ENCODE assay signal across 8 mouse cellular contexts in the genomic region with DNA sequence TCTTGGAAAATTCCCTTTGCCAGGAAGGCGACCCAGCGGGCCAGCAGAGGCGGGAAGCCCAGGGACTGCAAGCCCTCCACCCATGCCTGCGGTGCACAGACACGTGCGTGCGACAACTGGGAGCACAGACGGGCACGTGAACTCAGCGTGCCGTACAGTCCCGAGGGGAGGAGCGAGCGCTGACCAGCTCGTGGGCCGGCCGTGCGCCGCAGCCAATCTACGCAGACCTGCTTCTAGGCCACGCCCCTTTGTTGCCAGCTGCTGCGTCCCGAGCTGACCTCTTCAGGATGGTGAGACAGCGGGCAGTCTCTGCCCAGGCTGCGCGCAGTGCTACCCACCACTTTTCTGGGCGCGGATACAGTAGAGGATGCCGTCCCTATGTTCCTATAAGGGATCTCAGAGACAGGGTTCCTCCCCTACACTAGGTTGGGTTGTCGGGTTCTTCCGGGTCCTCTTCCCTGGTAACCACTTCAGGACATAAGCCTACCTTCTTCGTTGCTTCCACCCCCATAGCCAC. TPM values are rescaled to one million over a fixed set of nuclear protein-coding genes. Genes with fewer than 3 reads are reported as not detected.
DNase-seq lines count a peak whose midpoint lies in the region; ATAC-seq lines count a peak whose summit lies in the region.

No protein-coding gene starts in this region.

- peak; percentile 99 for DNase-seq in adrenal gland, postnatal 14 days
- DNase-seq in embryonic facial prominence, embryonic 10.5 days (ENCODE audit: low spot score) = peak; percentile 93
- DNase-seq in gonadal fat pad, adult 2 months (ENCODE audit: low read depth) = peak; percentile 27
- peak; percentile 87 to 94 for DNase-seq in left cerebral cortex, postnatal 25 days (ENCODE audit: low spot score in 2 of 2)
- peak; percentile 95 for DNase-seq in mesoderm, embryonic 11.5 days (ENCODE audit: low read depth, low spot score)
- DNase-seq in right cerebral cortex, postnatal 25 days = peak; percentile 84
- peak; percentile 88 to 97 for DNase-seq in urinary bladder, postnatal 36 days (ENCODE audit: low spot score in 2 of 2)

- intact Hi-C loops in left cerebral cortex, postnatal 25 days (cut with DNase I) = loop anchor here (1.0 kb wide), 1 partner anchor 33 kb away; no protein-coding TSS in a partner anchor

- peaks cover 12% of the 10 kb centered on the region for H3K4me1 ChIP-seq in embryonic facial prominence, embryonic 10.5 days
- no peaks in the 10 kb centered on the region for H3K4me1 ChIP-seq in intestine, embryonic 16.5 days (ENCODE audit: control insufficient read depth, insufficient read depth, low read length)

- H3K4me2 ChIP-seq in intestine, embryonic 16.5 days (ENCODE audit: low read depth, low read length) = peak overlapping the region; percentile 85

- H3K27me3 ChIP-seq in embryonic facial prominence, embryonic 10.5 days (replicated peaks; ENCODE audit: low read depth, poor library complexity, severe bottlenecking) = peaks cover 10% of the 10 kb centered on the region; the same call in 1 of the 2 replicates
- no peaks in the 10 kb centered on the region for H3K27me3 ChIP-seq in intestine, embryonic 16.5 days (replicated peaks; ENCODE audit: control insufficient read depth, insufficient read depth, low read length)

- no peaks in the 10 kb centered on the region for H3K9me3 ChIP-seq in embryonic facial prominence, embryonic 10.5 days
- H3K9me3 ChIP-seq in intestine, embryonic 16.5 days (ENCODE audit: control insufficient read depth, low read length) = no peaks in the 10 kb centered on the region

- peak overlapping the region; percentile 71 for H3K9ac ChIP-seq in intestine, embryonic 16.5 days (ENCODE audit: low read depth, low read length)

- ATAC-seq in intestine, embryonic 16.5 days = peak; percentile 99

- peak overlapping the region; percentile 78; the same call in 1 of the 2 replicates for H3K27ac ChIP-seq in embryonic facial prominence, embryonic 10.5 days (replicated peaks)
- no peak overlapping the region for H3K27ac ChIP-seq in intestine, embryonic 16.5 days (ENCODE audit: low read length)

- no peaks in the 10 kb centered on the region for H3K36me3 ChIP-seq in embryonic facial prominence, embryonic 10.5 days (replicated peaks)
- no peaks in the 10 kb centered on the region for H3K36me3 ChIP-seq in intestine, embryonic 16.5 days (ENCODE audit: control insufficient read depth, insufficient read depth, low read length)

- 1% methylated on average over 32 of the region's 32 CpGs for WGBS in embryonic facial prominence, embryonic 10.5 days
- WGBS in intestine, embryonic 16.5 days = under 1% methylated on average over 32 of the region's 32 CpGs

- peak overlapping the region; percentile 57 for H3K4me3 ChIP-seq in embryonic facial prominence, embryonic 10.5 days
- peak overlapping the region; percentile 63 for H3K4me3 ChIP-seq in intestine, embryonic 16.5 days (ENCODE audit: low read length)

RNA-seq across cellular contexts. Expression of a gene that starts 18.4 kb away (rescaled TPM):
- total RNA-seq in adrenal gland, postnatal 14 days (2021) = 136 and 152 TPM in 2 replicates
- 15.4 and 17.0 TPM in 2 replicates for polyA plus RNA-seq in embryonic facial prominence, embryonic 10.5 days (2016; fragmentation: Nextera tagmentation; extraction: Ambion mirVana)
- 152 and 208 TPM in 2 replicates for polyA plus RNA-seq in gonadal fat pad, adult 2 months (2012; rRNA removed)
- 14.5 and 16.2 TPM in 2 replicates for polyA plus RNA-seq in intestine, embryonic 16.5 days (2015; fragmentation: Nextera tagmentation; extraction: Ambion mirVana)
- total RNA-seq in left cerebral cortex, postnatal 25 days (2021) = 10 to 100 TPM; 27.5 to 30.0 TPM

Comparison
In these comparisons a context has a peak if more than half of its experiments do, and no peak if none do; other contexts are left out.
1. DNase-seq: peak in every context shown above with its lines; median percentile 99 in adrenal gland, postnatal 14 days; 95 in mesoderm, embryonic 11.5 days; 93 in embryonic facial prominence, embryonic 10.5 days; 92 in urinary bladder, postnatal 36 days; 90 in left cerebral cortex, postnatal 25 days; 84 in right cerebral cortex, postnatal 25 days; 27 in gonadal fat pad, adult 2 months.